Mouse (Mus musculus) CD4-positive, CD25-positive, alpha-beta regulatory T cell (primary cell): ENCODE data around the gene H6pd. TPM values are rescaled to one million over a fixed set of nuclear protein-coding genes. Genes with fewer than 3 reads are reported as not detected.

ENCODE experiments used
- polyA plus RNA-seq: library from polyadenylated mRNA; unstranded; fragments of 100-300 nt; shearing (Covaris generic); gene quantifications from one replicate; pipeline ENCODE4 v1.2.1, GENCODE M21; 2017

H6pd gene
- 13.5 TPM for polyA plus RNA-seq

GRCm38 (mm10) chr4:150008853-150009586, at the start of gene H6pd:
H6pd (minus strand) TSS chr4:150009023.

GRCm38 (mm10) chr4:149954893-149955439, 53.9 kb downstream of the H6pd start, which contains the start of gene Spsb1:
Spsb1 (minus strand) TSS chr4:149955043.

Other genes with a start within 250 kb of the H6pd start
- 10.5 TPM for gene Slc25a33, start 234.7 kb downstream of the H6pd start, polyA plus RNA-seq
- 17.1 TPM for gene Spsb1, start 54.0 kb downstream of the H6pd start, polyA plus RNA-seq
- 0.37 TPM for gene Gpr157, start 78.3 kb upstream of the H6pd start, polyA plus RNA-seq
- gene Slc2a5, start 110.3 kb upstream of the H6pd start, polyA plus RNA-seq: not detected
- gene Slc2a7, start 139.9 kb upstream of the H6pd start, polyA plus RNA-seq: not detected
- 11.5 TPM for gene Car6, start 192.3 kb upstream of the H6pd start, polyA plus RNA-seq
- 1,110 TPM for gene Eno1, start 227.7 kb upstream of the H6pd start, polyA plus RNA-seq